Mouse (Mus musculus) kidney, adult 9 months (tissue): Measurements from ENCODE around the gene Rabgap1l.

Experiments
- DNase-seq: peaks from one replicate; pipeline ENCODE4 v3.0.0; 2022

Rabgap1l gene

DNA sequence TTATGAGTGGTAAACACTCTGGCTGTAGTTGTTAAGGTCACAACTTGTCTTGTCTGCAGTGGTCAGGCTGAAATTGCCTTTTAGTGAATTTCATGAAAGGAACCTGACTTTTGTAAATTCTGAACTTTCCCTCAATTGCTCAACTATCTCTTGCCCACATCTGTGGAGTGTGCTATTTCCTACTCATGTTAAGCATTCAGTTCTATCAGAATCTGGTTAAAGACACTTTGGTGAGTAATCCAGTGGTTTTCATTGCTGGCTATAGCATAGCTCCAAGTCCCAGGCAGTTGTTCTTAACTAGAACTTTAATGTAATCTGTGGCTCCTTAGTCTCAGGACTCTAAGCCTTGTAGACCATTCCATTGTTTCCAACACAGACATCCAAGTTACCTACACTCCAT is 421.3 kb downstream of the Rabgap1l start:
- no peak for DNase-seq

DNA sequence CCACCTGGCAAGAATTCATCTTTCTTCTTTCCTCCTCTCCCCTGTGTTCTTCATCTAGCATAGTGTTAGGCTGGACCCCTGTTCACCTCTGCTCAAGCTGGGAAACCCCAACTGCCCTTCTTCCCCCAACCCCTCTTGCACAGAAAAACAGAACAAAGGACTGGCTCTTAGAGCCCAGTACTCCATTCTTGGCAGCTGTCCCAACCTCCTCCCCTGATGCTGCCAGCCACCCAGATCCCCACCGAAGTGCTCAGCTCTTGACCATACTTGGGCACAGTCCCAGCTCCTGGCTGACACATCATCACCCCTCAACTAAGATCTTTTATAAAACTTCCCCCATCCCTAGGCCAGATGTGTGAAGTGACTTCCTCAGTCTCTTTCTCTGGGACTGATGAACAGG is 422.5 kb downstream of the Rabgap1l start:
- DNase-seq = no peak

DNA sequence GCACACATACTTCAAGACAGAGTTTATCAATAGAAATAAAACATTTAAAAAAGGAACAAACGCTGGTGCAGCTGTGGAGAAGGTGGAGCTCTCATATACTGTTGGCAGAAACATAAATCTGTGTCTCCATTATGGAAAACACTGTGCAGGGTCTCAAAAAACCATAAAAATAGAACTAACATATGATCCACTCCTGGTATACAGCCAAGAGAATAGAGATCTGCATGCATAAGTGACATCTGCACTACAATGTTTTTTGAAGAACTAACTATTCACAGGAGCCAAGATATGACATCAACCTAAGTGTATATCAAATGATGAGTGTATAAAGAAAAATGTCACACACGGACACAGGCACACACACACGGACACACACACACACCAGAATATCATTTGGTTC is 426.4 kb downstream of the Rabgap1l start:
- no peak for DNase-seq

DNA sequence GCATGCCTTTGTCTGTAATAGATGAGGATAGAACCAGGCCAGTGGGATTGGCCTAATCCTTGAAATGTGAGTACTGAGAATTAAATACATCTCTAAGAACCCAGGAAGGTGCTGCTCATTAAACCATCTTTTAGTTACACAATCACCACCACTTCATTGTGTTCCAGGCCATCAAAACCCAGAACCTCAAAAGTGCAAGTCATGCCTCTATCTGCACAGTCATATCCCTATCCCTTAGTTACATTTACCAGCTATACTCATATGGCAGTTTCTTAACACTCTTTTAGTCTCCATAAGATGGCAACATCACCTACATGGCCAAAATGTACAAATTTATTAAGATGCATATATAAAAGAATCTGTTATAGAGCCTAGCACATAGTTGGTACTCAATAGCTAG is 435.7 kb downstream of the Rabgap1l start:
- no peak for DNase-seq

DNA sequence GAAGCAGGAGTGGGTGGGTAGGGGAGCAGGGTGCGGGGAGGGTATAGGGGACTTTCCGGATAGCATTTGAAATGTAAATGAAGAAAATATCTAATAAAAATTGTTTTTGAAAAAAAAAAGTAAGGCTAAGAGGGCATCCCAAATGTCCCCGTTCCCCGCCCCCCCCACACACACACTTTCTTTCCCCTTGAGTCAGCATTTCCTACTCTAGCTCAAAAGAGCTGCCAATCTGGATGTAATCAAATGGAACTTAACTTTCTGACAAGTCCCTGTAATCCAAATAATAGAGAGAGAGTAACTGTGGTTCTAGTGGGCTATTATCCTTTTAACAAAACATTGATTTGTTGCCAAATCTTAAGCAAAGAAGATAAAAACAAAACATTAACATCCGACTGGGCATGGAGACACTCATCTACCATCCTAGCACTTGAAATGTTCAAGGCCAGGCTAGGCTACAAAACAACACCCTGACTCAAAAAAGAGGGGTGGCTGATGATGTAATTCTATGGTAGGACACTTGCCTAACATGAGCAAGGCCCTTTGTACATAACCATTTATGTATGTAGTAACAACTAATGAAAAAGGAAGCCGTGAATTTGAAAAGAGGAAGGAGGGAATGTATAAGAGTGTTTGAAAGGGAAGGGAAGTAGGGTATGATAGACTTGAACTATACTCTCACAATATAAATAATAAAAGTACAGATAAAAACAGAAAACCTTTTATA is 439.1 kb downstream of the Rabgap1l start:
- no peak for DNase-seq

DNA sequence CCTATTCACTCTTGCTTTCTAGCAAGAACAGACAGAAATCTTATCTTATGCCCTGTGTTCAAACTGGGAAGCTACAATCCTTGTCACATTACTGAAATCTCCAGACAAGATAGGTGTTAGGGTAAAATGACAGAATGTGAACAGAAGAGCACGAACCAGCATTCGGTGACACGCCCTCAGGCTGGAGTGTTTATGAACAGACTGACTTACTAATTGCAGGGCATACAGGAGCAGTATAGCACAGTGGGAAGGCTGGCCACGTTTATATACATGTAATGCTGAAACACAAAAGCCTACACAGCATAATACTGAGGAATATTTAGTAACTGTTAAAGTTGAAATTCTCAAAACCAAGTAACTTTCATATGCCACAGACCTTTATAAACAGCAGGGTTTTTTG is 440.7 kb downstream of the Rabgap1l start:
- DNase-seq = no peak

DNA sequence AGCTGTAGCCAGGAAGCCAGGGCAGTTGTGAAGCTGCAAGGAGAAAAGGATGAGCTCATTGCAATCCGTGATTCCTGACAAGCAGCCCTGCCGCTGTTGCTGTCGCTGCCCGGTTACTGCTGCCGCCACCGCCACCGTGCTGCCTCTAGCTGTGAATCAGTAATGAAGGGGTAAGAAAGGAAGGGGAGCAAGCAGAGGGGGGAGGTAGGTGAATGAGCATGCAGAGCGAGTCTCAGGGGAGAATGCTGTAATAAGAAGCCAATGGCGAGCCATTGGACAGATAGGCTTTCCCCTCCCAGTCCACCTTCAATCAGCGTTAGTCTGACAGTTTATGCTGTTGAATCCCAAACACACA is 441.2 kb downstream of the Rabgap1l start:
- DNase-seq = peak; percentile 4

DNA sequence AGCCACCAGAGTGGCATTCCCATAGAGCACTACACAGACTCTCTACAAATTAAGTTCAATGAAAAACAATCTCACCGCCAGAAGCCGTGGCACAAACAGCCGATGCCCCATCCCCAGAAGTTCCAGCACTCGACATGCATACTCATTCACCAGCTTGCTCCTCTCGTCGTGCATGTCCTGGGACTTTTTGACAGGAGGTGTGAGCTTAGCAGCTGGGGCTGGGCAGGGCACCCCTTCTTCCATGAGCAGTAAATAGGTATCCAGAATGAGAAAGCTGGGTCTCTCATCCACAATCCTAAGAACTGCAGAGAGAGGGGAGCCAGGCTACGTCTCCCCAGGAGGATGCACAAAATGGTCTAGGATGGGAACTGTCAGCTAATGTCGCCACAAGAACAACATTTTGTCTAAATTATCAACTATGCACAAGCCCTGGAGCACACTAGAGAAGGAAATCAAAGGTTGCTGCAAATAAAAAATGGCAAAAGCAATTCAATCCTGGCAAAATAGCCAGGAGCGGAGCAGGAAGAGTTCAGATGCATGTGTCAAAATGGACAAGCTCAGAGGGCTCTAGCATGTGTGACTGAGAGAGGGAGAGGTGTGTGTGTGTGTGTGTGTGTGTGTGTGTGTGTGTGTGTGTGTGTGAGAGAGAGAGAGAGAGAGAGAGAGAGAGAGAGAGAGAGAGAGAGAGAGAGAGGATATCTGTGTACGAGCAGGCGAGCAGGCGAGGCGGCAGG is 441.7 kb downstream of the Rabgap1l start:
- no peak for DNase-seq

DNA sequence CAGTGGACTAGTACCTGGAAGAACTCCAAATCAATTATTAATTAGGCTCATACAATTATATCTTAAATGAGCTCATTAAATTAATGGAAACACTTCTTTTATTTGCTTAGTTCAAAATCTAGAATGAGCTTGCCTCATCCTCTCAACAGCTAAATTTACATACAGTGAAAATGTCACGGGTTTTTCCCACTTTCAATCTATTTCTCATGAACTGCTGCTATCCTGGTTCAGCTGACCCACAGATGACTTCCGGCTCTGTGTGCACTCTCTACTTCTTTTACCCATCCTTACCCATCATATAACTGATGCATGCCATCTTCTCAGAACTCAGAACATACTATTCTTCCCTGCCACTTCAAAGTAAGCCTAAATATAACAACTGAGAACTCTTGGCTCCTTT is 452.4 kb downstream of the Rabgap1l start:
- no peak for DNase-seq

DNA sequence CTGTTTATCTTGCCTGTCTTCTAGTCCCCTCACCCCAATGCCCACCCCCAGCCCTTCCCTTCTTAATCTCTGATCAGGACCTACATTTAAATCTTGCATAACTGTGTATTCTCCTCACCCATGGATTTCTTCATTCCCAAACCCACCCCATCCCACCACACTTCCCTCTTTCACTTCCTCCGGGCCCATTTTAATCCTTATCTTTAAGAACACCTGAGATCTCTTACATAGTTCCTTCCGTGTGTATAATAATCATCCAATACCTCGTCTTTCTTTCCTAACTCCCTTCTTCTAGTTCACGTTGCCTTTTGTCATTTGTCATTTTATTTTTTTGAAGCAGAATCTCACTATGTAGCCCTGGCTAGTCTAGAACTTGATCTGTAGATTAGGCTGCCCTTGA is 453.6 kb downstream of the Rabgap1l start:
- no peak for DNase-seq

DNA sequence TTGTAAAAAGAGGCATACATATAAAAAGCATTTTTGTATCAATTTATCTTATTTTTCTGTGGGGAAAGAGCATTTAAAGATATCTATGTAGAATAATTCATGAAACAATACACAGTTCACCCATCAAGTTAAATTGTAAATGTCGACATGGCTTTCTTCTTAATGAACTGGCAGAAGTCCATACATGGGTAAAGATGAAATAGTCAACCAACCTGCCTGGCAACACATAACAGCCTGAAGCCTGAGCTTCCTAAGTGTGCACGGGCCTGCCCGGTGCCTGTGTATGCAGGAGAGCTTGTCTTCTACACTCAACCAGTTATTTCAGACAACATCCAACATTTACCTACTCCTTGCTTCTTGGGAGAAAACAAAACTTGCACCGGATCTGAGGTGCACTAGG is 458.2 kb downstream of the Rabgap1l start:
- DNase-seq = no peak

DNA sequence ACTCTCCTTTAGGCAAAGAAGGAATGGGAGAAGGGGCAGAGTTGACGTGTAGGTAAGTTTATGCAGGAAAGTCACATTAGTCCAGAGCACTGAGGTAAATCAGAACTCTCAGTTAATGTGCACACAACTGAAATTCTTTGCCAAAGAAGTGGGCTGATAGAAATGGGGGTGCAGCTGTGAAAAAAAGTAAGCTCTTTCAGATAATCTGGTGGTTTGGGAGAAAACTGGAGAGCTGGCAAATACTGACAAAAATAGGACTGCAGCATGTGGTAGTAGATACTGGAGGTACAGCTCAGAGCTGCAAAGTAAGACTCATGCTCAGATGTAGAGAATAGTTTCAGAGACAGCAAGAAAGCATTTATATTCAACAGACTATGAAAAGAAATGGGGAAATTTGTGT is 462.2 kb downstream of the Rabgap1l start:
- no peak for DNase-seq

DNA sequence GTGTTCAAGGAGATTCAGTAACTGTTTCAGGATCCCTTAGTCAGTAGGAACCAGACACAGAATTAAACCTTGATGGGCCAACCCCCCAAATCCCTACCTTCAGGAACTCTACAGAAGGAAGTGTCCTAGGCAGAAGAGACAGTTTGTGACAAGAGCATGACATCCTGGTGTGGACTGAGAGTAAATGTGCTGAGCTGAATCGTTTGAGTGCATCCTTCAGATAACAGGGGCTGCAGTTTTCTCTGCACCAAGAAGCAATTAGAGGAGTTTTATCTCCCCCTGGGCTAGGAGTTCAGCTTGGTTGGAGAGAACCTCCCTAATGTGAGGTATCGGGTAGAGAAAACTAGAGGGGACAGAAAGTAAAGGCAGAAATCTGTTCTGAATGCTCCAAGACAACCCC is 462.8 kb downstream of the Rabgap1l start:
- no peak for DNase-seq

DNA sequence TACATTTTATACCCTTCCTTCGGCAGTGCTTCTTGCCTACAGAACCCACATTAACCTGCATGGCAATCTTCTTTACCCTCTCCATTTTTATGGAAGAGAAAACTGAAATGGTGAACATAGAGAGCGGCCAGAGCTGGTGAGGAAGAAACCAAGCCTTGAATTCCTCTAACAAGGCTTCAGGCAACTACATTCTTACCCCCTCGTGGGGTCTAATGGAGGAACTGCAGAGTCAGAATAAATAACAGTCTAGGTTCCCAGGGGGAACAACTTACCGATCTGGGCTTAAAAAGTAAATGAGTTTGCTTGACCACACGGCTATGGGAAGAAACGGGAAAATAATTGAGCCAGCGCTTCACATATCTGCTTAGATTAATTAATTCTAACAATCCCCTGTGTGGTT is 463.2 kb downstream of the Rabgap1l start:
- no peak for DNase-seq

DNA sequence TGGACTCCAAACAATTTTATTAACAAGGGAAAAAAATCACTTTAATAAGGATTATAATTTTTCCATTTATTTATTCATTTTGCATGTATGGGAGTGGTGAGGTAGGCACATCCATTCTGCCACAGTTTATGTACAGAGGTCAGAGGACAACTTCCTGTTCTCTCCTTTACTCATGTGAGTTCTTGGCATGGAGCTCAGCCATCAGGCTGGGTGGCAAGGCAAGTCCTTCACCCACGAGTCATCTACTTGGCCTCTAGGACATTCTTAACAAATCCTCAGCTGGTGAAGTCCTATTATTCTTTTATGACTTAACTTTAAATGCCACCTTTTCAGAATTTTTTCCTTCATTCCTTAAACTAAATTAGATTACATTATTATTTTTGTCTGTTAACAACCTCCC is 465.5 kb downstream of the Rabgap1l start:
- DNase-seq = no peak

DNA sequence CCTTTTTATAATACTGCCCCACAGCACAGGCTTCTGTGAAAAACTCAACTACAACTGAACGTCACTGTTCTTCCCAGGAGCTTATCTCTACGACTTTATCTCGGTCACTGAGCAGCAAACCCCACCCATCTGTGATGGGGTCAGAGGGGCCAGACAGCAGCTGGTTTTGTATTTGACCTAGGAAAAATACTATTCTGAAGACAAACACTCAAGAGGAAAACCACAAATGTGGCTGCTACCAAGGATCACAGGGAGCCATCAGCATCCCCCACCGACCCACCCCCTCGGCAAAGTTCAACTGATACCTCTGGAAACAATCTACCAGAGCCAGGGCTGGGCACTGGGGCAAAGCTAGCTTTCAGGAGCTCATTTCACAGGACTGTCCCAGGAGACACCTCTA is 467.5 kb downstream of the Rabgap1l start:
- DNase-seq = peak; percentile 30

DNA sequence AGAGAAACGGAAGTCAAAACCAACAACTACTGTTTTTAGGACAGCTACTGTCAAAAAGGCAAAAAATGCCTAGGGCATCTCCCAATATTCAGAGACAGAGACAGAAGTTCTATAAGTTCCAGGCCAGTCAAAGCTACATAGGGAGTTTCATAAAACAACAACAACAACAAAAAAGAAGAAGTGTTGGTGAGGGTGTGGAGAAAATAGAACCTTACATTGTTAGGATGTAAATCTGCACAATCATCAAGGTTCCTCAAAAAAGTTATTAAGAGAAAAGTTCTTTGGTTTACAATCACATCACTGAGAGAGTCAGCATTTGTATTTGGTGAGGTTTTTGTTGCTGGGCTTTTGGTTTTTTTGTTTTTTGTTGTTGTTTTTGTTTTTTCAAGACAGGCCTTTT is 472.3 kb downstream of the Rabgap1l start:
- no peak for DNase-seq

DNA sequence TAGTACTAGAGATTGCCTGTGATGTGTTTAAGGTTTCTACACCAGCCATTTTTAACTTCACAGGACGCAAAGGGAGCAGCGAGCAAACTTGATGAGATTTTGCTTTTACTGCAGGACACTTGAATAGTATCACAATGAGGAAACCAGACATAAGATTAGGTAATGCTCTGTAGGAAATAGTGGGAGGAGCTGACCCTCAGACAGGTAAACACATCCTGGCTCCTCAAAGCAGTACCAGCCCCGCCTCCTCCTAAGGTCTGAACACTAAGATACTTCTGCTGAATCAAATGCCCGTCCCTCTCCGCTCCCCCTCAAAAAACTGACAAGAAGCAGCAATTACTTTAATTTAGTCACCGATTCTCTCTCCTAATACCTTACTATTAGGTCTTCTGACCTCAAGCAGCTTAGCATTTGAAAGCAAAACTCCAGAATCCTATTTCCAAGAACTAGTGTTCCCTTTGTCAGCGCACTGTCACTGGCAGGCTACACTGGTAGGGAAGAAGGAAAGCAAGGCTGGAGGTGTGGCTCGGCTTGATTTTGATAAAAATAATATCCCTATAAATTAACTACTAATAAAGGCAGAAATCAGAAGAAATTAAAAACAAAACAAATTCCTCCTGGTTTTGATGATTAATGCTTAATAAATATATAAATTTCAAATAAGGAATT is 474.8 kb downstream of the Rabgap1l start:
- DNase-seq = no peak

DNA sequence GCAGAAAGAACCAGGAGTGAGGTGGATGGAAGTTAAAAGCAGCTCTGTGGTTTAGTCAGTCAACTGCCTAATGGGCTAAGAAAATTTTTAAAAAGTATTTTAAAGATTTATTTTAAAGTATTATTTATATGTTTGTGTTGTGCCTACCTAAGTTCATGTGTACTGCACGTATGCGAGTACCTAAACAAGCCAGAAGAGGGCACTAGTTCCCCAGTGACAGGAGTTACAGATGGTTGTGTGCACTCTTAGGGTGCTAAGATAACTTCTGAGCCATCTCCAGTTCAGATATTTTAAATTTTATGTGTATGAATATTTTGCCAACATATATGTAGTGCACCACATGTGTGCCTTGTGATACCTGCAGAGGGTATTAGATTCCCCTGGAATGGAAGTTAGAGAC is 476.8 kb downstream of the Rabgap1l start:
- DNase-seq = no peak

DNA sequence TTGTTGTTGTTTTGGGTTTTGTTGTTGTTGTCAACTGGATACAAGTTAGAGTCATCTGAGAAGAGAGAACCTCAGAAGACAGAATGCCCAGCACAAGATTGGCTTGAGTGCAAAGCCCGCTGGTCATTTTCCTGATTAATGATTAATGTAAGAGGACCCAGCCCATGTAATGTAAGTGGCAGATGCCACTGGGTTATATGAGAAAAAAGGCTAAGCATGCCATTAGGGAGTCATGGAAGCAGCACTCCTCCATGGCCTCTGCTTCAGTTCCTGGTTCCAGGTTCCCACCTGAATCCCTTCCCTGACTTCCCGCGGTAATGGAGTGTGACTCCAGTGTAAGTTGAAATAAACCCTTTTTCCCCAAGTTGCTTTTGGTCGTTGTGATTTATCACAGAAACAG is 480.4 kb downstream of the Rabgap1l start:
- DNase-seq = peak; percentile 16

DNA sequence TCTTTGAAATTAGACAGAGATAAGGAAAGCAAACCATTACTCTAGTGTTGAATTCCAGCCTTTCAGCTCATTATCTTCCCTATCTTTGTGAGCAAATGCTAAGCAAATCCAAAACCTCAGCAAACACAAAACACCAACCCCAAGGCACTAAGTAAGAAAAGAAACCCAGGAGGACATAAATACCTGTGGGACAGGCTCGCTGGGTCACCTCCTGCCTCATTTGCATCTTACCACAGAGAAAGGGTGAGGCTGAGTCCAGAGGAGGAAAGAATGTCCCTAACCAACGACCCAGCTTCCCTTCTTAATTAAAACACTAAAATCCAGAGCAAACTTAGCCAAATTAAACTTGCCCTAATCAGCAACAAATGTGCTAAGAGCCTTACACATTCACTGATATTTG is 481.1 kb downstream of the Rabgap1l start:
- DNase-seq = no peak

DNA sequence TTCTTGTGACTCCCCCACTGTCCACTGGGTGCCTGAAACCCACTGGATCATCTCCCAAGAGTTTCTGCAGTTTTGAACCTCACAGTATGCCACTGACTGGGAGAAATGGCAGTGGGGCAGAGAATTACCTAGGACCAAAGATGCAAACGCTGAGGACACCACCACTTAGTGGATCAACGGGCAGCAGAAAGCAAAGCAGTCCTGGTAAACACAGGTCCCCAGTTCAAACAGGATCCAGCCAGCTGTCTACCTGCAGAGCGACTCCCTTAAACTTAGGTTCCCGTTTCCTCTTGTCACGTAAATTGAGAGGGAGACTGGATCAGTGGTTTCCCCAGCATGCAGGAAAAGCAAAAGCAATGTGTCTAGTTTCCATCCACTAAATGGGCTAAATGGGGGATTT is 483.1 kb downstream of the Rabgap1l start:
- DNase-seq = no peak

DNA sequence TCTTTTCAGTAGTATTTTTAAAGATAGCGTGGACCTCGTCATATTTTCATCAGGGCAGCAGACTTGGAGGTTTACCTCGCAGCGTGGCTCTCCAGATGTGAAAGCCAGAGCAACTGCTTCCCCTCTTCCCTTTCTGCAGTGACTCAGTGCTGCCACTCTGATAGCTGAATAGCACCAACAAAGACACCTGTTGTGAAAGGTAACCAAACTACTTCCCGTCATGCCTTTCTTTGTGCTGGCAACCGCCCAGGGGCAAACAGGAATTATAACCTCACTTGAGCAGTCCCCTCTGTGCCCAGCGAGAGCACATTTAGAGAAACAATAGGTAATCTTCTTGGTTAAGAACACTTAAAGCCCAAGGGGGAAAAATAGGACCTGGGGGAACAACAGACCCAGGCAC is 484.0 kb downstream of the Rabgap1l start:
- DNase-seq = peak; percentile 54

DNA sequence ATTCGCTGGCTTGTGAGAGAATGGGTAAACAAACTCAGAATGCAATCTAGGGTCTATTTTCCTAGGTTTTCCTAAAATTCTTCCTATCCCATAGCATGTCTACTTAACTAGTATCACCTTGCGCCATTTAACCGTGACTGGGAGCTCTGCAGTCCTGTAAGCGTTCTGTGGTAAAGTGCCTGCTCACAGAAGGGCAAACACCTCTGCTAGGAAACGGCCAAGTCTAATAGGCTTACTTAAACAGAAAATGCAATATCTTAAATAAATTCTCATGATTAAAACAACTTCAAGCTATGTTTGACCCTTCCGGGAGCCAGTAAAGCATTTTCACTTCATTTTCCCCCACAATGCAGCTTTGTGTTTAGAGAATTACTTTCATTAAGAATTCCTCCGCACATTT is 484.5 kb downstream of the Rabgap1l start:
- DNase-seq = no peak
